Mouse (Mus musculus) spleen, embryonic (tissue): ENCODE results near the gene Ceacam18.

ENCODE experiments used
- CTCF ChIA-PET: fragments of 350-600 bp; sonication (Branson Sonifier 250); formaldehyde crosslinking; loops from one replicate; lab custom pipeline; 2022; lab: Charles Lee

Gene Ceacam18

DNA sequence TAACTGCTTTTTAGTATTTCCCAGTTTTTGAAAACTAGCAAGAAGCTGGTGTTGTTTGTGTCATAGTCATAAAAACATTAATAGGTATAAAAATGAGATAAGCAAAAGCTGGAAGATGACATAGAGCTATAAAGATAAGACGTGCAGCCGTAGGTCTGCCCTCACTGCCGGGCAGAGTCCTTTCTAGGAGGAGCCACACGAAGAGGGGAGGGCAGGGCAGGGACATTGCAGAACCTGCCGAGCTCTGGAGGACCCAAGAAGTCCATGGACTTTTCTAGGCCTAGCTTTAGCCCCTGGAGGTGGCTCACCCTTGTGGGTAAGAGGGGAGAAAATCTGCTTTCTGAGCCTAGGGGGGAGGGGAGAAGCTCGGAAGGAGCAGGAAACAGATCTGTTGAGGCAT lies at the start of gene Ceacam18:
Ceacam18 (plus strand) TSS at position 208 of the 400 bp plus-strand sequence.
- CTCF ChIA-PET = no interaction called here

DNA sequence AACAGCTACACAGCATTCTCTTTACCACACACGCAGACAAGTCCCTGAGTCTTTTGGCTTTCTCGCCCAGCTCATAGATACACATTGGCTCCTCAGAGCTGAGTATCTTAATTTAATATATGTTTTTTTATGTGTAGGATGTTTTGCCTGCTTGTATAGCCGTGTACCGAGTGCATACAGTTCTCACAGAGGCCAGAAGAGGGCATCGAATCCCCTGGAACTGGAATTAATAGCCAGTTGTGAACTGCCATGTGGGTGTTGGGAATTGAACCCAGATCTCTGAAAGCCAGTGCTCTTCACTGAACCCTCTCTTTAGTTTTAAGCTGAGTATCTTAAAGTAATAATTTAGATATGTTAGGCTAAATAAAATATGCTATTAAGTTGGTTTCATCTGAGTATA lies 49.7 kb upstream of the Ceacam18 start:
- CTCF ChIA-PET = no interaction called here

- CTCF ChIA-PET = no interaction called here
Measured at GRCm38 (mm10) chr7:43601884-43602283, 32.6 kb upstream of the Ceacam18 start.

DNA sequence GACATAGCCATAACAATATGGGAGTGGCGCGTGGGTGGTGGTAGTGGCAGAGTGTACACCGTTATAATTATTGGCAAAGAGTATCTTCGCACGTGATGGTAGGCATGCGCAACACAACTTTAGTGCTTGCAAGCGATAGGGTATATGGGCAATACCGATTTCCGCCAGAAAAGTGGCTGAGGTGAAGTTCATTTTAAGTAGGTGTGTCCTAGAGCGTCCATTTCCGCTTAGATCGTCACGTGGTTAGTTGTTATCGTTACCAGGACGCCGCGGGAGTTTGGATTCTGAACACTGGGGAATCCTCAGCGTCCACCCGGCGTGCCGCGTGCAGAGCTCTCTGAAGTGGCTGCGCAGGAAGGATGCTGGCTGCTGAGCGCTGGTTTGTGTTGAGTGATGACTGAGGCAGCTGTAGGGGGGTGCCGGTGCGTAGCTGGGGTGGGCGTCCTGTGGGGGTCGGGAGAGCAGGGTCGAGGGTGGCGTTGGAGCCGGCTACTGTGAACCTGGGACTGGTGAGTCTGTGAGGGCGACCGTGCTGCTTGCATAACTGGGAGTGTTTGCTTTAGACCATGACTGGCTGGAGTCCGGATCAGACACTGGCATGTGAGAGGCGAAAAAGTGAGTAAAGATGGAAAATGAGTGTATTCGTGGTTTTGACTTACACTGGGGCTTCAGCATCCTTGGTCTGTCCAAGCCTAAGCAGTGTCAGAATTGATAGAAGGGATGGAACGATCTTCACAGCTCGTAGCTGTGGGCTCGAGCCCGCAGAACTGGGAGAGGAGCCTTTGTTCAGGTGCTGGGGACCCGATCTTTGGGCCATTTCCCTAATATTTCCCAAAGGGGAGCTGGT lies 27.4 kb upstream of the Ceacam18 start, which contains the start of gene Zfp819:
Zfp819 (plus strand) TSS at position 274 of the 847 bp plus-strand sequence.
- CTCF ChIA-PET = no interaction called here

DNA sequence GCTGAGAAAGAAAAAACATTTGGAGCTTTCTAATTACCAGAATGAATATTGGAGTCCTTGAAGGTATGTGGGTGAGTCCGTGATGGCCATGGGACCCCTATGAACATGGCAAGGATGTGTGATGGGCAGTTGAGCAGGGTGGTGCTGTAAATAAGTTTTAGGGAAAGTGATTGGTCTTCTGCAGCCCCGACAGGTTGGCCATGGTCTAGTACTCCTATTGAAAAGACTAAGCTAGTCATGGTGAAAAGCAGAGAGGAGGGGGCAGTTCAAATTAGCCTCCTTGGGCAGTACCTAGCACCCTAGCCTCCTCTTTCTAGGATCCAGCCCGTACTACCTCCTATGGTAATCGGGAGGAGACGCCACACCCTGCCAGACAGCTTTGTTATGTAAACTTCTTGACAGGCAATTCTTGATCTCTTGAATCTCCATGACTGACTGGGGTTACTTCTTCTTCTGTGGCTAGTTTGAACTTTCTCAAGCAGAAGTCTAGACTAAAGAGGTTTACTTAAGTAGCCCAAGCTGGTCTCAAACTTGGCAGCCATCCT lies 26.7 kb upstream of the Ceacam18 start:
- CTCF ChIA-PET = no interaction called here

- CTCF ChIA-PET = no interaction called here
Measured at GRCm38 (mm10) chr7:43608316-43608824, 26.1 kb upstream of the Ceacam18 start.

GRCm38 (mm10) chr7:43613816-43614551 lies 20.5 kb upstream of the Ceacam18 start:
- CTCF ChIA-PET = no interaction called here

DNA sequence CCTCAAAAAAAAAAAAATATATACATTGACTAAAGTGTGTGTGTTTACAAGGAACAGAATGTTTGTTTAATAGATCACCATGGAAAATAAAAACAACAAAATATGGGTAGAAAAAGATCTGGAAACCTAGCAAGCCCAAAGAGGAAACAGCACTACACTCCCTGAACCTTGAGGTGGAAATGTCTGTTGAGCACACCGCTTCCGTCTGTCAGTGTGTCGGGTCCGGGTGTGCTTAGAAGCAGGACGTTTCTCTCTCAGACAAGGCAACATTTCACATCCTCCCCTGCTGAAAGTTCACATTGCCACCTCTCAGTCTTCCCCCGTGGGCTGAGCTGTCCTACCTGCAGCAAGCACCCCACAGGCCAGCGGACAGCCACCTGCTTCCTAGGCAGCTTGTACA lies 11.6 kb upstream of the Ceacam18 start:
- CTCF ChIA-PET = no interaction called here

DNA sequence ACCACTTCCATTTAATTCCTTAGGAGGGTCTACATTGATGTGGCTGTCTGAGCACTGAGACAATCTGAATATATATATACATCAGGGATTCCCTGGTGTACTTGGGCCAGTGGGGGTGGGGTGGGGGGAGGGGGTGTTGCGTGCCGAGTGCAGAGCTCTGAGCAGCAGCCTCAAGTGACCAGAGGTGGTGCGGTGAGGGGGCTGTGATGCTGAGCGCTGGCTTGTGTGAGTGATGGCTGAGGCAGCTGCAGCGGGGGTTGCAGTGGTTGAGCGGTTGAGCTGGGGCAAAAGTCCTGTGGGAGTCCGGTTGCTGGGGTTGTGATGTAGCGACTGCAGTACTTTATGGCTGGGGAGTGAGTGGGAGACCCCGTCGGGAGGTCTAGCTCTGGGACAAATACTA lies 10.7 kb upstream of the Ceacam18 start:
- CTCF ChIA-PET = no interaction called here

- CTCF ChIA-PET = no interaction called here
Measured at GRCm38 (mm10) chr7:43625065-43625464, 9.4 kb upstream of the Ceacam18 start.

GRCm38 (mm10) chr7:43625794-43626422 lies 8.6 kb upstream of the Ceacam18 start:
- CTCF ChIA-PET = no interaction called here

DNA sequence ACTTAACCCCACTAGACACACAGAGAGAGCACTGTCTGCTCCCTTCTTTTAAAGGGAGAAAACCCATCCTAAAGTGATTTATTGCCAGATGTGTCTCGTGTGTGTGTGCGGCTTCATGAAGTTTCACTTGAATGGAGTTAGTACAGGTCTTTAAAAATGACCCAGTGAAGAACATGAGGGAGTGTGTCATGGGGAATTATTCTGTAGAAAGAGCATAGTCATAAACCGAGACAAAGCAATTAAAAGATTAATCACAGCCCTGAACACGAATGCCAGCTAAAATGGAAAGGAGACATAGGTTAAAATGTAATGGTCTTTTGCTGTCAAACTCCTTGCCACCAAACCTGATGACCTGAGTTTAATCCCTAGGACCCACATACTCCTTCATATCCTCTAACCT lies 567 bp upstream of the Ceacam18 start:
- CTCF ChIA-PET = no interaction called here

GRCm38 (mm10) chr7:43636194-43636593 lies 1.7 kb downstream of the Ceacam18 start:
- CTCF ChIA-PET = no interaction called here

DNA sequence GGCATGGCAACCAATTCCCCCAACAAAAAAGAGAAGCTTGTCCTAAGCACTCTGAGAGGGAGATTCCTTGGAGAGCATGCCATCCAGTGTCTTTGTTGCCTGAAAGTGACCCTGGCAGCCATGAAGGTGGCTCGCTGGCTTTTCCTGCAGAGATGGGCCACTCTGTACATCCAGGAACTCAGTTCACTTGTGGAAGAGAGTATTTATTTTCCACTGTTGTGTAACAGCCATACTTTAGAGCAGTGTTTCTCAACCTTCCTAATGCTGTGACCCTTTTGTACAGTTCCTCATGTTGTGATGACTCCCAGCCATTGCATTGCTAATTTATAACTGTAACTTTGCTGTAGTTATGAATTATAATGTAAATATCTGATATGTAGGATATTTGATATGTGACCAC lies 2.6 kb downstream of the Ceacam18 start:
- CTCF ChIA-PET = no interaction called here

DNA sequence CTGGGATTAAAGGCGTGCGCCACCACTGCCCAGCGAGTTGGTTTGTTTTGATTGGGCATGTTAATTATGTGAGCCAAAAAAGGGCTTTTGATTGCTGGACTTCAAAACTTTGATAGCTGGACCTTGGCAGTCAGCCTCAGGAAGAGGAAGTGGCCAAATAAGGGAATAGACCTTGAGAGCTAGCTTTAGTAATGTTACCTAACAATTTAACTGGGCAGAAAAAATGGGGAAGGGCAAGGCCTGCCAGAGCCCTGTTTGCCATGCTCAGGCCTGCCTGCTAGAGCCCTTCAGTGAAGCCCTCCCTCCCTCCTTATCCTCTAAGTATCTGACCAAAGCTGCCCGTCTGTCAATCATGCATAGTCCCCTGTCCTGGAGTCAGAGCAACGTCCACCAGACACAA lies 8.1 kb downstream of the Ceacam18 start:
- CTCF ChIA-PET = interaction anchor here (0.6 kb wide), 1 partner anchor 204 kb away, joined by 3 read pairs; no protein-coding TSS in a partner anchor

- CTCF ChIA-PET = no interaction called here
Measured at GRCm38 (mm10) chr7:43643046-43643652, 8.6 kb downstream of the Ceacam18 start.

- CTCF ChIA-PET = no interaction called here
Measured at GRCm38 (mm10) chr7:43652683-43653082, 18.2 kb downstream of the Ceacam18 start.

DNA sequence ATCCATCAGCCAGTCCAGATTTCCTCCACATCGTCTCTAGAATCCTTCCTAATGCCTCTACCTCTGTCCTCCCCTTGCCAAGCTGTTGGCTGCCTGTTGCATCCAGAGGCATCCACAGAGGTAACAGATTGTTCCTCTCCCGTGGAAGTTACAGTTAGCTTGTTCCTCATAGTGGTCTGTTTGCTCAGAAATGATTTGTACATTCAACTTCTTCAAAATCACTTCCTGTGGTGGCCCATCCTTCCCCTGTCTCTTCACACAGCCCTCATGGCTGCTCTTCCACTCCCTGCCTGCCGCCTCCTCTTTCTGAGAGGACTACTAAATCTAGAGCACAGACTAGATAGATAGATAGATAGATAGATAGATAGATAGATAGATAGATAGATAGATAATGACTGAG lies 20.0 kb downstream of the Ceacam18 start:
- CTCF ChIA-PET = interaction anchor here (0.7 kb wide), 1 partner anchor 43 kb away, joined by 3 read pairs; no protein-coding TSS in a partner anchor

- CTCF ChIA-PET = no interaction called here
Measured at GRCm38 (mm10) chr7:43656232-43656631, 21.7 kb downstream of the Ceacam18 start.

- CTCF ChIA-PET = no interaction called here
Measured at GRCm38 (mm10) chr7:43660002-43660401, 25.5 kb downstream of the Ceacam18 start, which contains the start of gene Siglece. Gene Siglece, minus strand, starts transcription at chr7:43660161.

- CTCF ChIA-PET = interaction anchor here (0.6 kb wide), 1 partner anchor 257 kb away, joined by 3 read pairs; no protein-coding TSS in a partner anchor
Measured at GRCm38 (mm10) chr7:43662804-43663203, 28.3 kb downstream of the Ceacam18 start.
